Mouse (Mus musculus): ENCODE results near the gene Ing5.
"Not testable (repeated sequence)": the region's sequence is repeated elsewhere in the genome, so short reads cannot be mapped to it uniquely, and the experiment has no call there.

Gene Ing5

DNA sequence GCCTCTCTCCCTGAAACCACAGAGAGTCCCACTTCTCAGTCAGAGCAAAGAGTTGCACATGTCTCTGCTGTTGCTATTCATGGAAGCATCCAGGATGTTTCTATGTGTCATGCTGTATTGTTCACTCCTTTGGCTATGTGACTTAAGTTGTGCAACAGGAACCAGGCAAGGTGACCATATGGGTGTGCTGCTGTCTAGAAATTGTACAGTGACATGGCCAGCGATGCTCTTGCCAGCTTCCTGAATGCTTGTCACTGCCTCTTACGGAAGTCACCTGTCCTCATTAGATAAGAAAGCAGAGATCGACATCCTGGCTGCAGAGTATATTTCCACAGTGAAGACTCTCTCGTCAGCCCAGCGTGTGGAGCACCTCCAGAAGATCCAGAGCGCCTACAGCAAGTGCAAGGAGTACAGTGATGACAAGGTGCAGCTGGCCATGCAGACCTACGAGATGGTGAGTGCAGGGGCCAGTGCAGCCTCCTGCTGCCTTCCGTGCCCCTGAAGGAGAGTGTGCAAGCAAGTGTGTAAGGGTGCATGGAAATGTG lies 7.8 kb downstream of the Ing5 start:
- CTCF ChIA-PET = no interaction called here

DNA sequence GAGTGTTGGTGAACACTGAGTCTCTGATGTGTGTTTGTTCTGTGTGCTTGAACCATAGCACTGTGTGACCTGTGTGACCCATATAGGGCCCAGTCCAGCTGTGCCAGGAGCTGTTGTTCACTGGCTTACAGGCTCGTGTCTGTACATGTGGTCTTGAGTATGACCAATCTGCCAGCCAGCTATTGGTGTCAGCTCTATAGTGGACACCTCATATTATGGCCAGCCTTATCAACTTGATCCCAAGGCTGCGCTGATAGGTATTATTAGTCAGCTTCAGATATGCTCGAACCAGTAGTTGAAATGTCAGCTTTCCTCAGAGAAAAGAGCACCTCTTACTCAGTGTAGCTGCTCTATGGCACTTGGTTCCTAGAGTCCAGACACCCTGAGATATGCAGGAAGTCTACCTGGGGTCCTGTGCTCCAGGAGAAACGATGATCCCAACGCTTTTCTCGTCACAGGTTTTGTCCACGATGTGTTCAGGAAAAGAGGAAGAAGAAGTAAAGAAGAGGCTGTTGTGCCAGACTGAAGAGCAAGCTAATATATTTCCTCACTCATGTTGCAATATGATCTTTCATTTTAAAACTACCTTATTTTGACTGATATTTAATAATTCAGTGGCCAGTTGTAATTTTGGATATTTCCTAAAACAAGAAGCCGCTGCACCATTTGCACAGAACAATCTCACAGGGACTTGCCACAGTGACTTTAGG lies 14.2 kb downstream of the Ing5 start:
- CTCF ChIA-PET = no interaction called here

DNA sequence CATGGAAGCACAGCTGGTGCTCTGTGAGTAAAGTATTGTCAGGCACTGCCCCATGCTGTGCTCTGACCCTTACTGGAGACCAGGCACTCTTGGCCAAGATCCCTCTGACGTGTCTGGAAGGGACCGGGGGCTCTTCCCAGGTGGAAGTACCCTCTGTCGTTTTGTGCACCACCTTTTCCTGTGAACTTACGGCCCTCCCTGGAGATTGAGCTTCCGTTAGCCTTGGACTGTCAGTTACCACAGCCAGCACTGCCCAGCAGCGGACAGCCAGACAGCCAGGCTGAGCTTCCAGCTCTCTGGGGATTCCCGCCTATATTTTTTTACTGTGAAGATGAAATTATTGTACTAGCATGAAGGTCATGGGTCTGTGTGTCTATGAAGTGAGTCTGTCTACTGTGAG lies 15.0 kb downstream of the Ing5 start:
- CTCF ChIA-PET = no interaction called here

DNA sequence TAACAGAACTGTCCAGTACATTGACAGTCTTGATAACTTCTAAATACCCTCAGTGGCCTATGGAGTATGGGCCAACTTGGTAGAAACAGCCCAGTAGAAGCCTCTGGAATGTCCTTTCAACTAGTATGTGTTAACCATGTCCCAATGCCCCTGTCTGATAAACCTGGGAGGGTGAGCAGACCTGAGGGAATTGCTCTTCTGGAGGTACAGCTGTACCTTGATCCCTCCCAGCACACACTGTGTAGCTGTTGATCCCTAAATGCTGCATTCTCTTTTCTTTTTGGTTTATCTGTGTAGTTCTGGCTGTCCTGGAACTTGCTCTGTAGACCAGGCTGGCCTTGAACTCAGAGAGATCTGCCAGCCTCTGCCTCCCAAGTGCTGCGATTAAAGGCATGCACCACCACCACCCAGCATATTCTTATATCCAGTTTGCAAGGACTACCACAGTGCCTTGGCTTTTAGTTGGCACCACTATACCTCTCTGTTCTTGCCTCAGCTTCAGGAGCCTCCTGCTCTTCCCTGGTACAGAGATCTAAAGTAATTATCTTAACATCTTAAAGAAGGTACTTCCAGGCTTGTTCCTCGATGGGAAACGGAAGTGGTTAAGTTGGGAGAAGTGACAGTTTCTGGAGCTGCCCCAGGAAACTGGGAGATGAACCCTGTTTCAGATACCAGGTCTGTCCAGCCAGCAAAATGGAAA lies 20.2 kb downstream of the Ing5 start:
- CTCF ChIA-PET = no interaction called here

DNA sequence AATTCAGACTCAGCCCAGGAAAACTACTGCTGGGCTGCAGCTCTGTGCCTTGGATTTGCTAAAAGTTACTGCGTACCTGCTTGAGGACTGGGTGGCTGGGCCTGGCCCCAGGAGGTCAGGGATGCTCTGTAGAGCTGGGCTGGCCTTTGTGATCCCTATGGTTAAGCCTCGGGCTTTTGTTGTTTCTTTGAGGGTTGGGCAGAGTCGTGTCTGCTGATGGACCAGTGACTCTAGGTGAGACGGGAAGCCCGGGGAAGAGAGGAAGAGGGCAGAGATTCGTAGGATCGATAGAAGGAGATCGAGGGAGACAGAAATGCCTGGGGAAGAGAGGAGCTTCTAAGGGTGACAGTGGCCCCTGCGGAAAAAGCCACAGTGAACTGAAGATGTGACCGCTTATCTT lies 20.8 kb downstream of the Ing5 start, which contains the start of gene D2hgdh:
TSS of gene D2hgdh (plus strand) at position 301 of the 400 bp plus-strand sequence.
- CTCF ChIA-PET = no interaction called here

DNA sequence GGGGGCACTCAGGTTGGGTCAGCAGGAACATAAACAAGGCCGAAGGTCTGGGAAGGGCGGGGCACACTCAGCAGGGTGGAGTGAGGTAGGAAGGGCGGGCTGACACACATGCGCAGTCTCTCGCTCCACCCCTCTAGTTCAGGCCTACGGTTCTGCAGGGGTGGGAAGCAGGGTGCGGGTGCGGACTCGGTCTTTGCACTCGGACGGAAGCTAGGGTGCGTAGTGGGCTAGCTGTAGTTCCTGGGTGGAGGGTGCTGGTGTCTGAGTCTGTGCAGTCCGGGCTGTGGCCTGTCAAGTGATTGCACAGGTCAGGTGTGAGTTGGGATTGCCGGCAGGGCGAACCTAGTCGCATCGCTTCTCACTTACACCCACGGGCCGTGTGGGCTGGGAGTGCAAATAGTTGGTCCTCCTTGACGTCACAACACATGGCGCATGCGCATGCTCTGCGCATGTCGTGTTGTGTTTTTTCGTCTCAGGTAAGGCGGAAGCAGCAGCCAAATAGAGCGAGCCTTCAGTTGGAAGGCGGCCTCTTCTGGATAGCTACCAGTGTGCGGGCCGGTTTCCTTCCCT lies 21.4 kb downstream of the Ing5 start:
- CTCF ChIA-PET = no interaction called here

DNA sequence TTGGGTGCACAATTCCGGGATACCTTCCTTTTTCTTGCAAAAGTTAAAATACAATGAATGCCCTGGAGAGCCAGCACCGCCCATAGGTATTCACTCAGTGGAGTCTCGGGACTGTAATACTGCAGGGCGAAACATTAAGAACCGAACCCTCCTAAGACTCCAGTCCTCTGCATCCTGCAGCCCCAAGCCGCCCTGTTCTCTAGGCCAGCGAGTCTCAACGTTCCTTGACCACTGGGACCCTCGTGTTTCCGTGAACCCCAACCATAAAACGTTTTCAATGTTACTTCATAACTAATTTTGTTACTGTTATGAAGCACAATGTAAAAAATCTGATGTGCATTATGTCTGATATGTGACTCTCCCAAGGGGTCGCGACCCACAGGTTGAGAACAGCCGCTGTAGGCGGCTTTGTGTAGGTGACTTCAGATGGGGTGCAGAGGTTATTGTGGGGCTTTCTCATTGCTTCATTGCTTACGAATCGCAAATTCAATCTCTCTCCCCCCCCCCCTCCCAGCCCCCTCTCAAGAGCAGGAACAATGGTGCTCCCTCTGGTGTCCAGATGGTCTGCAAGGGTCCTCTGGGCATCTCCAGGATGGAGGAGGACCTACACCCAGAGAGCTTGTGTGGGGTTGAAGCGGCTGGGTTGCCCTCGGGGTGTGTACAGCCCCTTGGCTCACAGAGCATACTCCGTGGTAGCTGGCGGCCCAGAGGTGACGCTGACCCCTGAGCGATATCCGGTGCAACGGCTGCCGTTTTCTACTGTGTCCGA lies 22.2 kb downstream of the Ing5 start:
- CTCF ChIA-PET = no interaction called here

DNA sequence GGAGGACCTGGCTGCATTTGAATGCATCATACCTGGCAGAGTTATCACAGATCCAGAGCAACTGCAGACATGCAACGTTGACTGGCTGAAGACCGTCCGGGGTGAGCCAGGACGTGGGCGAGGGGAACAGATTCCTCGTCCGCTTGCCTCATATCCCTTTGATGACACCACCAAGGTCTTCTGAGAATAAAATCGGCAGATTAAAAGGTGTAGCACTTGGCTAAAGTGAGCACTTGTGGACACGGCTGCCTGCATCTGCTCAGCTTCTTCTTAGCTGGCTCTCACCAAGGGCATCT lies 22.7 kb downstream of the Ing5 start:
- CTCF ChIA-PET = no interaction called here

DNA sequence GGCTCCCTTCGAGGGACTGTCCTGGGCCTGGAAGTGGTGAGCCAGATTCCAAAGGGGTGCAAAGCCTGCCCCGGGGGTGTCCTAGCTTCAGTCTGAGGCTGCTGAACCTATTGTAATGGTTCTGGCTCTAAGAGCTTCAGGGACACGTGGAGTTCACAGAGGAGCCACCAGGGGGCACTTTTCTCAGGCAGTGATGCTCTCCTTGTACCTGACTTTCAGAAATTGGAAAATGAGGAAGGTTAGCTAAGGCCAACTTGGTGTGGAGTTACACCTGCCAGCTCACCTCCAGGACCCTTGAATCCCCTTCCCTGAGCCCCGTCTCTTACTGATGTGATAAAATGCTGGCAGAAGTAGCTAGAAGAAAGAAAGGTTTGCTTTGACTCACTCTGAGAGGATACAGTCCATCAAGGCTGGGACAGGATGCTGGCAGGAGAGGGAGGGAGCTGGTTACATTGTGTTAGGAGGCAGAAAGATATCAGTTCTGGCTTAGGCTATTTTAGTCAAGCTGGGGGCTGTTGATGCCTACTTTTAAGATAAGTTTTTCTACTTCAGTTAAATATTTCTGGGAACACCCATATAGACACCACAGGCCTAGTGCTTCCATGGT lies 29.1 kb downstream of the Ing5 start:
- CTCF ChIA-PET = not testable (repeated sequence)

DNA sequence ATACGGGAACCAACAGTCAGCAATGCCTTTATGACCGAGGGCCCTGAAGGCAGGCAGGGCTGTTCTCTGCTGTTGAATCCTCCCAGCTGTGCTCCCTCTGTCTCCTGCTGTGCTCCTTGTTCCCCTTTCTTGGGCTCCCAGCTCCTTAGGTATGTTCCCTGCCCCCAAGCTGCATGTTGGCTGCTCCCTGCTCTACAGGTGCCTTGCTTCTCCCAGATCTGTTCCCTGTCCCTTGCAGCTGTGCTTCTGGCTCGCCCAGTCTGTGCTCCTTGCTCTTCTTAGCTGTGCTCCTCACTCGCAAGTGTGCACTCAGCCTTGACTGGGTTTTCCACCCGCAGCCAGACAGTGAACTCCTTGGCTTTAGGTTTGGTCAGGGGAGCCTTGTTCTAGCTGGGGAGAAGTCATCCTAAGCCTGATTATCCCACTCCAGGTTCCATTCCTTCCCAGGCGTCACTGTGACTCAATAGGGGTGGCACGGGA lies 30.9 kb downstream of the Ing5 start:
- CTCF ChIA-PET = no interaction called here

DNA sequence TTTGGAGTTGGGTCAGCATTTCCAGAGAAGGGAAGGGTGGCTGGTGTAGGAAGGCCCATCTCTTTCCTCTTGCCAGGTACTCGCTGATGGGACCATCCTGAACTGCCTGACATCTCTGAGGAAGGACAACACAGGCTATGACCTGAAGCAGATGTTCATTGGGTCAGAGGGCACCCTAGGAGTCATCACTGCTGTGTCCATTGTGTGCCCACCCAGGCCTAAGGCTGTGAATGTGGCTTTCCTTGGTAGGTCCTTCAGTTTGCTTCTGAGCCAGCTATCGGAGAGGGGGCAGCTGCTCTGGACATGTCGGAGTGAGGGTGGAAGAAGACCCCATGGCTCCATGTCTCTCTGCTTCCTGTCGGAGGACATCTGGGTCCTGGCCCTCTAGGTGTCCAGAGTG lies 31.4 kb downstream of the Ing5 start:
- CTCF ChIA-PET = no interaction called here

DNA sequence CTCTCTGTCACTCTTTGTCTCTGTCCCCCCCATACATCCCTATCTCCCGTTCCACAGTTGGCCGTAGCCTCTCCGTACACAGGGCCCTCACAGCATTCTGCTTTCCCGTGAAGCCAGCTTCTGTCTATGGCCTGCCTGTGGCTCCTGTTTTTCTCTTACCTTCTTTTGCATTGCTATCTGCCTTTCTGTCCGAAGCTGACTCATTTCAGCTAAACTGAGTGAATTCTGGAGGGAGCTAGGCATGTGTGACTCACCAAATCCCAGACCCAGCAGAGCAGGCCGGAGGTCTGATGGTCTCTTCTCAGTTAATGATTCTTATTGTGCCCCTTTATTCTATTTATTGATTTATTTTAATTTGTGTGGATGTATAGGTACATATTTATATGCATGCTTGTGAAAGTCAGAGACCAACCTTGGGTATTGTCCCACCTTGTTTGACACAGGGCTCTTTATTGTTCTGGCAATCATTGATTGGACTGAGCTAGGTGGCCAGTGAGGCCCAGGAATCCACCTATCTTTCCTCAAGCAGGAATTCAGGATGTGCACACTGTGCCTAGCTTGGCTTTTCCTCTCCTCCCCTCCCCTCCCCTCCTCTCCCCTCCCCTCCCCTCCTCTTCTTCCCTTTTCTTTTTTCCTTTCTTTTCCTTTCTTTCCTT lies 32.2 kb downstream of the Ing5 start:
- CTCF ChIA-PET = no interaction called here

DNA sequence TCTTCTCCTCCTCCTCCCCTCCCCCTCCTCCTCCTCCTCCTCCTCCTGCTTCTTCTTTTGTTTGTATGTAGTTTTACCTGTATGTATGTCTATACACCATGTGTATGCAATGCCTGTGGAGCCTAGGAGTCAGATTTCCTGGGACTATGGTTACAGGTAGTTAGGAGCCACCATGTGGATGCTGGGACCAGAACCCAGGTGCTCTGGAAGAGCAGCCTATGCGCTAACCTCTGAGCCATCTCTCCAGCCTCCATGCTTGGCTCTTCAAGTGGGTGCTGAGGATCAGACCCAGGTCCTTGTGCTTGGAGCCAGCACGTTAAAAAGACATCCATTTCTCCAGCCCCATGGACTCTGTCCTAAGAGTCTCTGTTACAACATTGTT lies 32.8 kb downstream of the Ing5 start:
- CTCF ChIA-PET = no interaction called here

DNA sequence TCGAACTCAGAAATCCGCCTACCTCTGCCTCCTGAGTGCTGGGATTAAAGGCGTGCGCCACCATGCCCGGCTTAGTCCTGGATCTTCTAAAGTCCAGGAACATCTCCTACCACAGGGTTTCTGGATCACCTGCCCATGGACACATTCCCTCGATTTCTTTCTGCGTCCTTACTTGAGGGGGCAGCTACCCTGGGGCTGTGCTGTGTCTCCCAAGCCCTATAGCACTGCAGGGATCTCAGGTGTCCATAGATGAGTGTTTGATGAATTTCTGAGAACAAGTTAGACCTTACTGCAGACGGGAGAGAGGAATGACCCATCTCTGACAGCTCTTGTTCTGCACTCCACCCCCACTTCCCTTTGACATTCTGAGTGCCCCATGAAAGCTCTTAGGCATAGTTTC lies 33.6 kb downstream of the Ing5 start:
- CTCF ChIA-PET = no interaction called here

DNA sequence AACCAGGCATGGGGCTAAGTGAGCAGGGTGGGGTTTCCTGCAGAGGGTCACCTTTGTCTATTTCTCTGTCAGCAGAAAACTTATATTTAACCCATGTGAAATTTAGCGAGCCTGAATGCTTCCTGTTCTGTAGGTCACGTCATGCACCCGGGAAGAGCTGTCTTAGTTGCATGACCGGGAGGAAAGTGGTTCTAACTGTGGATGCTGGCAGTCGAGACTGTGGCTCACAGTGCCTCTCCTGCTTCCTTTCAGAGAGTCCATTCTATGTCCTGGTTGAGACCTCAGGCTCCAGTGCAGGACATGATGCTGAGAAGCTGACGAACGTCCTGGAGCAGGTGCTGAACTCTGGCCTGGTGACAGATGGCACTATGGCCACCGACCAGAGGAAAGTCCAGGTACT lies 34.8 kb downstream of the Ing5 start:
- CTCF ChIA-PET = not testable (repeated sequence)

DNA sequence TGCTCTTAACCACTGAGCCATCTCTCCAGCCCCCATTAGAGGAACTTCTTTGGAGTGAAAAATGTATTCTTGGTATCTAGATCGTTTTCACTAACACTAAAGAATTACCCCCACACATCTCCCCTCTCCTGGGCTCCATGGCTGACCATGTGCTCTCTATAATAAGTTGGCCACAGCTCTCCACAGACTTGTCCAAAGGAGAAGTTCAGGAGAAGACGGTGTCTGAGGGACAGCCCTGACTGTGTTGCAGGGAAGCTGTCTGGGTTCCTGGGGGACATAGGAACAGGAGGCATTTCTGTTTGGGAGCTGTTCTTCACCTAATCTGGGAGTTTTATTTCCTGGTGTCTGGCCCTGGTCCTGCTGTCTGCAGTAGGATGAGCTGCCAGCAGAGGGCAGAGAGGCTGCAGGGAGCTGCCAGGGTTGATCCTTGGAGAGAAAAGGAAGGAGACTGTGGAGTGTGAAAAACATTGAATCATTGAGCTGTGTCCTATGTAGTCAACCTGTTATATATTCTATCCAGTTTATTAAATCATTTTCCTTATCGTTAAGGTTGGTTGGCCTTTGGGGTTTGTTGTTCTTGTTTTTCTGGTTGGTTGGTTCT lies 42.1 kb downstream of the Ing5 start:
- CTCF ChIA-PET = not testable (repeated sequence)

DNA sequence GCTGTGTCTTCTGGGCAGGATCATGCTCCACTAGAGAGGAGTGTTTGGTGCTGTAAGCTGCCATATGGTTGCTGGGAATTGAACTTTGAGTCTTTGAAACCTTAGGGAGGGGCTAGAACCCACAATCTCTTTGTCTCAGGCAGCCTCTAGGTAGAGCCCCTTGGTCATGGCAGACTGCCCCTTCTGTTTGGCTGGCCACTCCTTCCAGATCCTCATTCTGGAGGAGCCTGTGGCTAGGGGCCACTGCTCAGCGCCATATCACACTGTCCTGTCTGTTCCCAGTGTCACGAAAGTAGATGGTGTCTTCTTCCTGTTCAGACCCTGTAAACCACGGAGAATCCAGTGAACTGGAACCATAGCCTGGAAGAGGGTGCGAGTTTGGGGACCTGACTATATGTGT lies 52.0 kb downstream of the Ing5 start:
- CTCF ChIA-PET = not testable (repeated sequence)

DNA sequence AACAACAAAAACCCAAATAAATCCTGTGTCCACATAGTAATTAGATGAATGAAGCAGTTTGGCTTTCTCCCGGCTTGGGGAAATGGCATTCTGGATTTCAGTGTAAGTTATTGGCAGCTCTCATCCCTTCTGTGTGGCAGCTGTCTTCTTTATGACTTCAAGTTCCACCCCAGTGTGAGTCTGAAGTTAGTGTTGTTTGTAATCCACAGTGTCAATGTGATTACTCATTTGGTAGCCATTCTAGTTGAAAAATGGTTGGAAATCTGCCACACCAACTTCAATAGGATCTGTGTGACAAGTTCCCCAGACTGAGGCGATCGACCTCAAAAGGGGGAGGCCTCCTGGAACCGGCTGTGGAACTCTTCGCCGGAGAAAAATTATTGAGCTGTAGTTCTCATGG lies 53.6 kb downstream of the Ing5 start:
- CTCF ChIA-PET = no interaction called here

DNA sequence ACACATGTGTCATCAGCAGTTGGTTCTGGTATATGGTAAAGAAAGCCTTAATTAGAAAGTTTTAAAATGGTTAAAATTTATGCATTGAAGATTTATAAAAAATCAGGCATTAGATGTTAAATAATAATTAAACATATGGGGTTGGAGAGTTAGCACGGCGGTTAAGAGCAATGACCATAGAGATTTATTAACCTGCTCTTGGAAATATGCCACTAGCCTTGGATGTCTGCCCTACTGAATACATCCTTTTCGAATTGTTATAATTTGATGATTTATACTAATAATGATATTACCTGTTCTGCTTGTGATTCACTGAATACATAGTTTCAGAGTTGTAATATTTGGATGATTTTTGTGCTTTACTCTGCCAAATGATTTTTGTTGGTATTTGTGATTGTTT lies 54.2 kb downstream of the Ing5 start:
- CTCF ChIA-PET = no interaction called here

DNA sequence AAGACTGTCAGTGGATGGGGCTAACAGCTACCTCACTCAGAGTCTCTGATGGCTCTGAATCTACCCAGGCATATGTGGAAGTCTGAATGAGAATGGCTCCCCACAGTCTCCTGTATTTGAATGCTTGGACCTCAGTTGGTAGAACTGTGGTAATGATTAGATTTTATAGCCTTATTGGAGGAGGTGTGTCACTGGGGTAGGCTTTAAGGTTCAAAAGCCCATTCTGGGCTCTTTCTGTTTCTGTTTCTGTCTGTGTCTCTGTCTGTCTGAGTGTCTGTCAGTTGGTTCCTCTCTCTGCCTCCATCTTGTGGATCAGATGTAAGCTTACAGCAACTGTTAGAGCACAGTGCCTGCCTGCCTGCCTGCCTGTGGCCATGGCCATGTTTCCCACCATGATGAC lies 55.9 kb downstream of the Ing5 start:
- CTCF ChIA-PET = no interaction called here

DNA sequence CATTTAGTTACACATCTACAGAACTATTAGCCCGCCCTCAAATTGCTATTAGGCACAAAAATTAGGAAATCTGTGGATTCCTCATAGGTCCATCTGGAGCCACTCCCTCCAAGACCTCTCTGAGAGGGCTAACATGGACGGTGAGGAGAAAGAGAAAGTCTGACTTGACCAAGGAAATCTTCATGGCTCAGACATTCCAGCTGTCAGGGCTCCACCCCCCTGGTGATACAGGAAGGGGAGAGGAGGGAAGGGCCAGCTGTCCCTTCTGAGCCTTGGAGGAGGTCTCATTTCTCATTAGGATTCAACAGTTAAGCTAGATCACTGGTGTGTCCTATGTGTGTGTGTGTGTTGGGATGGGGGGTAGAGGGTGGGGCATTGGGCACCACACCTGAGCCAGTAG lies 57.3 kb downstream of the Ing5 start, which contains the start of gene Gal3st2:
TSS of gene Gal3st2 (plus strand) at position 259 of the 400 bp plus-strand sequence.
- CTCF ChIA-PET = not testable (repeated sequence)

Measured in spleen, embryonic (tissue).